Mouse (Mus musculus) limb, embryonic 13.5 days (tissue): ENCODE data around the gene 4930452B06Rik. TPM values are rescaled to one million over a fixed set of nuclear protein-coding genes. Genes with fewer than 3 reads are reported as not detected.

Source experiments
- ATAC-seq: fragments of 200-750 bp; cut with Nextera tagmentation; 2 replicates; pipeline ENCODE4 v1.8.0; 2017; ENCODE audit warnings: low read depth, moderate number of reproducible peaks, moderate TSS enrichment; ENCODE audit not compliant: low FRiP score
- H3K27ac ChIP-seq: fragments of 300-500 bp; sonication (generic); 2 replicates; pipeline ENCODE4 v1.5.1; 2015; ENCODE audit warnings: inconsistent platforms, mild to moderate bottlenecking, moderate library complexity
- H3K27me3 ChIP-seq: fragments of 300-500 bp; sonication (generic); 2 replicates; pipeline ENCODE4 v1.6.1; 2015; ENCODE audit warnings: mild to moderate bottlenecking, inconsistent platforms
- H3K36me3 ChIP-seq: fragments of 300-500 bp; sonication (generic); 2 replicates; pipeline ENCODE4 v1.6.1; 2015; ENCODE audit warnings: inconsistent platforms, mild to moderate bottlenecking, moderate library complexity
- H3K4me1 ChIP-seq: fragments of 300-500 bp; sonication (generic); 2 replicates; pipeline ENCODE4 v1.6.1; 2015; ENCODE audit warnings: inconsistent platforms
- H3K4me2 ChIP-seq: fragments of 300-500 bp; sonication (generic); replicated peaks from 2 replicates; pipeline ENCODE4 v1.6.1; 2015; ENCODE audit warnings: inconsistent platforms, mild to moderate bottlenecking, moderate library complexity
- H3K4me3 ChIP-seq: fragments of 300-500 bp; sonication (generic); 2 replicates; pipeline ENCODE4 v1.5.1; 2015; ENCODE audit warnings: moderate library complexity, mild to moderate bottlenecking, inconsistent platforms
- H3K9ac ChIP-seq: fragments of 300-500 bp; sonication (generic); 2 replicates; pipeline ENCODE4 v1.6.1; 2015; ENCODE audit warnings: mild to moderate bottlenecking, inconsistent platforms
- H3K9me3 ChIP-seq: fragments of 300-500 bp; sonication (generic); 2 replicates; pipeline ENCODE4 v1.6.1; 2016; ENCODE audit warnings: inconsistent platforms
- WGBS: fragments of 180-500 bp; shearing (Covaris S2); methylation state at CpG from one replicate; pipeline ENCODE4 v1.1.7; 2015; 5-methylcytosine and 5-hydroxymethylcytosine counted together
- polyA plus RNA-seq: library from polyadenylated mRNA; unstranded; fragments of >200 nt; fragmentation: Nextera tagmentation; extraction: Ambion mirVana; gene quantifications from 2 replicates; pipeline ENCODE4 v1.2.1, GENCODE M21; 2015

Gene 4930452B06Rik
- polyA plus RNA-seq, result 7.3 and 8.0 TPM in 2 replicates

DNA sequence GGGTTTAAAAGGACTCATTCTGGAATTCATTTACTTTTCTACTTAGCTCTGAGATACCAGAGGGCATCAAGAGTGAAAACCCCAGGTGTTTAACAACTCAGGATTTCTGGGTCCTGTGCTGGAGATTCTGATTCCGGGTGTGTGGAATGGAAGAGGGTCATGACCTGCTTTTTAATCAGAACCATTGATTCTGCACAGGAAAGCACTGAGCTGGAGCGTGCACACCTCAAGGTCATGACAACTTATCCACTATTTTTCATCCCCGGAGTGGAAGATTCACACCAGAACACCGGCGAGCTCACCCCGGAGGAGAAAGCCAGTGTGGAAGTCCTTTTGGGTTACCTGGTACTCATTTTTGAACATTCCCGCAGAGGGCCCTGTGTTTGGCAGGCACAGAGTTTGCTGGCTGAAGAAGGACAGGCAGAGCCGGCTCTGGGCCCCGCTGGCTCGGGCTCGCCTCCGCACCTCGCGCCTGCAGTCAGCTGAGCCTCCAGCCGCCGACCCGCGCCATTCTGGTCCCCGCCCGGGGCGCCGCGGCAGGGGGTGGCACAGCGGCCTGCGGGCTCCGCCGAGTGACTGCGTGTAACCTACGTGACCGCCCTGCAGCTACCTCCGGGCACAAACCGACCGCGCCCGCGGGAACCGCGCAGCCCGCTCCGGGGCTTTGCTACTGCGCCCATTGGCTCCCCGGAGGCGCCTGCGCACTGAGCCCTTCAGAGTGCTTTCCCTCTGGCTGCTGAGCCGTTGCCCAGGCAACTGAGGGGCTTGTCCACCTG, at the start of gene 4930452B06Rik:
Gene 4930452B06Rik (minus strand): TSS at position 605 of the 776 bp plus-strand sequence.
- peak within 1 kb of the TSS; percentile 75 for H3K4me2 ChIP-seq
- WGBS, result under 1% methylated on average over 39 of the region's 45 CpGs
- no peaks in the 10 kb centered on the region for H3K36me3 ChIP-seq
- no peaks in the 10 kb centered on the region for H3K9me3 ChIP-seq
- H3K4me1 ChIP-seq, result peaks cover 10% of the 10 kb centered on the region; the same call in 1 of the 2 replicates
- peak within 1 kb of the TSS; percentile 79 for H3K9ac ChIP-seq
- peak; percentile 97 for ATAC-seq
- H3K27ac ChIP-seq, result no peak within 1 kb of the TSS
- peak within 1 kb of the TSS; percentile 66 for H3K4me3 ChIP-seq
- H3K27me3 ChIP-seq, result no peaks in the 10 kb centered on the region; the same call in 1 of the 2 replicates

DNA sequence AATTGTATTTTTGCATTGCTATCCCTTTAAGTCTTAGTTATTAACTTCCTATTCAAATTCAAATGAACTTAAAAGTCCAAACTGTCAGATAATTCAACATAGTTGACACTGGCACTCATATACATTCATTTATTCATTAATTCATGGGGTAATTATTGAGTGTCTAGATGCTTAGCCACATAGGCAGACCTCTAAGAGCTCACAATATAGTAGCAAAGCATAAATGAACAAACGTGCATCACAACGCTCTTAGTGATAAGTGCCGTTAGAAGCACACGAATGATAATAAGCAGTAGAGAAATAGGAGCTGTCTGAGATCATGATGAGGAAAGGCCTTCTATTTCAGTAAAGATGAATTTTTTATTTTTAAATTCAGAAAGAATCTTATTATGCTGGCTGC, 46.6 kb upstream of the 4930452B06Rik start:
- no peak overlapping the region for H3K9ac ChIP-seq
- H3K27ac ChIP-seq, result no peak overlapping the region
- ATAC-seq, result no peak
- H3K4me1 ChIP-seq, result no peaks in the 10 kb centered on the region
- no peaks in the 10 kb centered on the region for H3K27me3 ChIP-seq
- H3K9me3 ChIP-seq, result no peaks in the 10 kb centered on the region
- H3K36me3 ChIP-seq, result no peaks in the 10 kb centered on the region
- no peak overlapping the region for H3K4me2 ChIP-seq
- H3K4me3 ChIP-seq, result no peak overlapping the region
- 90% methylated on average over 4 of the region's 4 CpGs for WGBS

DNA sequence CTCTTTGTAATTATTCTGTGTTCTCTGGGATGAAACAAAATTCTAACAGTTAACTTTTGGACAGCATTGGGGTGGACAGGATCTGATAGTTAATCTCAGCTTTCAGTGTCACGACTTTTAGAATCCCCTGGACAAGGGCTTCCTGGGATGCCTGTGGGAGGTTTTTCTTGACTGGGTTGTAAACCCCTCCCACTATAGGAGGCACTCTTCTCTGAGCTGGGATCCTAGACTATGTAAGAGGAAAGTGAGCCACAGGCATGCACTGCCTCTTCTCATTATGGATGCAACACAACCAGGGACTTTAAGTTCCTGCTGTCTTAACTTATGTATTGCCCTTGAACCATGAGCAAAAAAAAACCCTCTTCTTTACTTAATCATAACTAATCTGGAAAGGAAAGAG, 23.4 kb upstream of the 4930452B06Rik start:
- no peaks in the 10 kb centered on the region for H3K4me1 ChIP-seq
- H3K4me3 ChIP-seq, result no peak overlapping the region
- H3K36me3 ChIP-seq, result no peaks in the 10 kb centered on the region
- no peak overlapping the region for H3K4me2 ChIP-seq
- 28% methylated on average over 1 of the region's 1 CpGs for WGBS
- H3K9me3 ChIP-seq, result no peaks in the 10 kb centered on the region
- H3K9ac ChIP-seq, result no peak overlapping the region
- no peak for ATAC-seq
- H3K27me3 ChIP-seq, result no peaks in the 10 kb centered on the region
- no peak overlapping the region for H3K27ac ChIP-seq

GRCm38 (mm10) chr14:8688462-8688861, 22.4 kb upstream of the 4930452B06Rik start:
- no peak for ATAC-seq
- Histone ChIP-seq H3K4me1 (no peaks in the 10 kb centered on the region), H3K36me3 (no peaks in the 10 kb centered on the region), H3K4me2 (no peak overlapping the region), H3K9ac (no peak overlapping the region), H3K27ac (no peak overlapping the region), H3K9me3 (no peaks in the 10 kb centered on the region), H3K4me3 (no peak overlapping the region), H3K27me3 (no peaks in the 10 kb centered on the region)
- 78% methylated on average over 1 of the region's 1 CpGs for WGBS

- no peak for ATAC-seq
- Histone ChIP-seq H3K36me3 (no peaks in the 10 kb centered on the region), H3K9ac (no peak overlapping the region), H3K9me3 (no peaks in the 10 kb centered on the region), H3K4me3 (no peak overlapping the region), H3K4me1 (no peaks in the 10 kb centered on the region), H3K27ac (no peak overlapping the region), H3K4me2 (no peak overlapping the region), H3K27me3 (no peaks in the 10 kb centered on the region)
- WGBS, result 90% methylated on average over 1 of the region's 1 CpGs
These were observed 20.1 kb upstream of the 4930452B06Rik start for GRCm38 (mm10) chr14:8686185-8686584.

DNA sequence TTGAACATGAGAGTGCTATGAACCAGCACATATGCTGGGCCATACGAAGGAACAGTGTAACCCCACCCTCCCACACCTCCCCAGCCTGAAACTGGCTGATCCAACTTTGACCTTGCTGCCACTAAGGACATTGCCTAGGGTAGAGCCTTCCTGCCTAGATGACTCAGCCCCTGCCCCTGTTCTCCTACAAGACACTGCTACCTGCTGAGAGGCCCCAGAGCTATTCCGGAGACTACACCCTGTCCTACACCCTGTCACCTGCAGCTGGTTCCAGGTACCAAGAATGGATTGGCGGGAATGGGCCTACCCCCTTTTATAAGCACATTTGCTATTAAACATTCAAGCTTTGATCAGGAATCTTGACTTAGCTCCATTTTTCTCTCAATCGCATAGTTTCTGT, 13.9 kb upstream of the 4930452B06Rik start:
- Histone ChIP-seq H3K9me3 (no peaks in the 10 kb centered on the region), H3K9ac (no peak overlapping the region), H3K36me3 (no peaks in the 10 kb centered on the region), H3K27ac (no peak overlapping the region), H3K4me3 (no peak overlapping the region), H3K27me3 (no peaks in the 10 kb centered on the region), H3K4me2 (no peak overlapping the region), H3K4me1 (no peaks in the 10 kb centered on the region)
- ATAC-seq, result no peak
- WGBS, result 87% methylated on average over 4 of the region's 4 CpGs

- peaks cover 1% of the 10 kb centered on the region; the same call in 1 of the 2 replicates for H3K4me1 ChIP-seq
- no peak overlapping the region for H3K9ac ChIP-seq
- H3K4me2 ChIP-seq, result no peak overlapping the region
- H3K36me3 ChIP-seq, result no peaks in the 10 kb centered on the region
- H3K27ac ChIP-seq, result no peak overlapping the region
- H3K4me3 ChIP-seq, result no peak overlapping the region
- H3K9me3 ChIP-seq, result no peaks in the 10 kb centered on the region
- no peak for ATAC-seq
- H3K27me3 ChIP-seq, result no peaks in the 10 kb centered on the region
These were observed 5.7 kb downstream of the 4930452B06Rik start for GRCm38 (mm10) chr14:8660359-8660758.

GRCm38 (mm10) chr14:8641650-8642279, 24.3 kb downstream of the 4930452B06Rik start:
- H3K4me1 ChIP-seq, result 0 out of 2 replicates have a peak, but pooled peaks cover 5% of the 10 kb centered on the region
- H3K9me3 ChIP-seq, result no peaks in the 10 kb centered on the region
- H3K36me3 ChIP-seq, result no peaks in the 10 kb centered on the region
- H3K4me3 ChIP-seq, result no peak overlapping the region
- H3K27me3 ChIP-seq, result no peaks in the 10 kb centered on the region
- no peak overlapping the region for H3K9ac ChIP-seq
- H3K4me2 ChIP-seq, result no peak overlapping the region
- H3K27ac ChIP-seq, result no peak overlapping the region
- no peak for ATAC-seq
- 68% methylated on average over 9 of the region's 9 CpGs for WGBS

DNA sequence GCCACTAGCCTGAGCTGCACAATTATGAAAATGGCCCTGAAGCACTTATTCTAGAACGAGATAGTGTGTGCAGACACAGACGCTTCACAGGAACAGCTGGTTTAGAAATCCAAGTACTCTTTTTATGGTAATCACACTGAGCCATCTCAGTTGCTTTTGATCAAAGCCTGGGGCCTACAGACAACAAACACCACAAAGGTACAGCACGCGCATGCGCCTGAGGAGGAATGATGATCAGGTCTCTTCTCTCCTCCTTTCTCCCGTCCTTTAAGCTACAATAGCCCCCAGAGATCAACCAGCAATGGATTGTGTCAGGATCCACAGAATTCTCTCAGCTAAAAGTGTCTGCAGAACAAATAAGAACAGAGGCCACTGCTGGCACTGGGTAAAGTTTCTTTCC, 33.8 kb downstream of the 4930452B06Rik start:
- no peak overlapping the region for H3K4me2 ChIP-seq
- WGBS, result 74% methylated on average over 6 of the region's 6 CpGs
- no peaks in the 10 kb centered on the region for H3K4me1 ChIP-seq
- ATAC-seq, result no peak
- no peak overlapping the region for H3K4me3 ChIP-seq
- H3K27ac ChIP-seq, result no peak overlapping the region
- H3K9me3 ChIP-seq, result no peaks in the 10 kb centered on the region
- H3K36me3 ChIP-seq, result no peaks in the 10 kb centered on the region
- H3K9ac ChIP-seq, result no peak overlapping the region
- H3K27me3 ChIP-seq, result no peaks in the 10 kb centered on the region

DNA sequence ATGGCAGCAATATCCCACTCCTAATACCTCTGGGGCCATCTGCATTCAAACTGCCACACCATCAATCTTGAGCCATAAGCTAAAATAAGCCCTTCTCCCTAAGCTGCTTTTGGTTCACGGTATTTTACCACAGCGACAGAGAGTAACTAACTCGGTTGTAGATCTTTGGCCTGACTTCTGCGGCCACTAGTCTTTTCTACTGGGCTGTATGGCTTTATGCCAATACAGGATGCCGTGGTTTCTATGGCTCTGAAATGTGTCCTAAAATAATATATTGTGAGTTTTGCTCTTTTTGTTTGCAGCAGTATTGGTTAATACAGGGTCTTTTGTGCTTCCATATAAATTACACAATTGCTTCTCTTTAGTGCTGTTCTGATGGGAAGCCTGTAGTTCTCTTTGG, 37.6 kb downstream of the 4930452B06Rik start:
- 82% methylated on average over 5 of the region's 5 CpGs for WGBS
- no peak for ATAC-seq
- no peak overlapping the region for H3K4me3 ChIP-seq
- H3K4me1 ChIP-seq, result no peaks in the 10 kb centered on the region
- no peaks in the 10 kb centered on the region for H3K9me3 ChIP-seq
- no peak overlapping the region for H3K4me2 ChIP-seq
- H3K27me3 ChIP-seq, result no peaks in the 10 kb centered on the region
- no peak overlapping the region for H3K9ac ChIP-seq
- H3K36me3 ChIP-seq, result no peaks in the 10 kb centered on the region
- no peak overlapping the region for H3K27ac ChIP-seq

- H3K9me3 ChIP-seq, result no peaks in the 10 kb centered on the region
- no peaks in the 10 kb centered on the region for H3K36me3 ChIP-seq
- no peak for ATAC-seq
- H3K4me1 ChIP-seq, result no peaks in the 10 kb centered on the region
- no peak overlapping the region for H3K4me2 ChIP-seq
- H3K9ac ChIP-seq, result no peak overlapping the region
- H3K4me3 ChIP-seq, result no peak overlapping the region
- H3K27ac ChIP-seq, result no peak overlapping the region
- H3K27me3 ChIP-seq, result no peaks in the 10 kb centered on the region
- WGBS, result 78% methylated on average over 4 of the region's 4 CpGs
These were observed 38.6 kb downstream of the 4930452B06Rik start for GRCm38 (mm10) chr14:8627481-8627880.

- no peak for ATAC-seq
- no peak overlapping the region for H3K27ac ChIP-seq
- no peaks in the 10 kb centered on the region for H3K4me1 ChIP-seq
- H3K9ac ChIP-seq, result no peak overlapping the region
- 64% methylated on average over 6 of the region's 6 CpGs for WGBS
- no peak overlapping the region for H3K4me3 ChIP-seq
- no peaks in the 10 kb centered on the region for H3K27me3 ChIP-seq
- no peaks in the 10 kb centered on the region for H3K9me3 ChIP-seq
- no peak overlapping the region for H3K4me2 ChIP-seq
- no peaks in the 10 kb centered on the region for H3K36me3 ChIP-seq
These were observed 44.9 kb downstream of the 4930452B06Rik start for GRCm38 (mm10) chr14:8621164-8621563.
